Mouse (Mus musculus) left cerebral cortex, postnatal 14 days (tissue): ENCODE results near the gene Angptl6. TPM values are rescaled to one million over a fixed set of nuclear protein-coding genes. Genes with fewer than 3 reads are reported as not detected.
"Not testable (repeated sequence)": the region's sequence is repeated elsewhere in the genome, so short reads cannot be mapped to it uniquely, and the experiment has no call there.

Experiments used
- DNase-seq, 2 experiments: peaks; one replicate each; pipeline ENCODE4 v3.0.0; 2021 to 2022; ENCODE audit warnings: low spot score in 2 of 2, mixed read lengths in 1 of 2
- intact Hi-C: fragments of 180-260 bp; cut with DNase I; formaldehyde crosslinking; loops from one replicate; pipeline ENCODE4 v1.15.1; 2025
- microRNA-seq, 2 experiments: library from miRNA; unstranded; fragments of <30 nt; microRNA quantifications; one replicate each; pipeline ENCODE4 v1.2.0; 2022
- total RNA-seq, 2 experiments: library from RNA; stranded (reverse); gene quantifications; 2 replicates each; pipeline ENCODE4 v1.2.3; 2021

Gene Angptl6
- total RNA-seq, 2 experiments from 2014 or later: 10.3 to 11.1 TPM

- intact Hi-C loops: no loop called here
- no peak for DNase-seq
Measured at GRCm38 (mm10) chr9:20857131-20857530, 22.4 kb downstream of the Angptl6 start.

DNA sequence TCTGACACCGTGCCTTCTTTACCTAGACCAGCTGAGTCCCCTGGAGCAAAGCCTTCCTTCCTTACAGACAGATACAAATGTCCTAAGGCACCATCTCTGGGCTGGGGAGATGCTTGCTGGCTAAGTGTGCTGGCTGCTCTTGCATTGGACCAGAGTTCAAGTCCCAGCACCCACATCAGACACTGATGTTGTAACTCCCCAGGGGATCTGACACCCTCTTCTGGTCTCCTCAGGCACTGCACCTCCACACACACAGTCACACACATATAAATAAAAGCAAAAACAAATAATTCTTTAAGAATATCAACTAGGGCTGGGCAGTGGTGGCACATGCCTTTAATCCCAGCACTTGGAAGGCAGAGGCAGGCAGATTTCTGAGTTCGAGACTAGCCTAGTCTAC, 29.3 kb downstream of the Angptl6 start:
- DNase-seq: no peak
- intact Hi-C loops: no loop called here

GRCm38 (mm10) chr9:20842670-20843069, 36.9 kb downstream of the Angptl6 start:
- intact Hi-C loops: loop anchor here (10.0 kb wide), 1 partner anchor 368 kb away; no protein-coding TSS in a partner anchor
- peak; percentile 34 for DNase-seq

DNA sequence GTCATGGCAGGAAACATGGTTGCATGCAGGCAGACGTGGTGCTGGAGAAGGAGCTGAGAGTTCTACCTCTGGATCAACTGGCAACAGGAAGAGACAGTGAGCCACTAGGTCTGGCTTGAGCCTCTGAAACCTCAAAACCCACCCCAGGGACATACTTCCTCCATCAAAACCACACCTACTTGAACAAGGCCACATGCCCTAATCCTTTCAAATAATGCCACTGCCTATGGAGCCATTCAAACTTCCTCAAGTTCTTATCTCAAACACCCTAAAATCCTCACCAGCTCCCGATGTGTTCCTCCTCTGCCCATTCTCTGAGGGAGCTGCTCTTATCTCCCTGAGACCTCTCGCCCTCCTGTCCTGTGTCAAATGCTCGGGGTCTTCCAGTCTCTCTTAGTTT, 37.3 kb downstream of the Angptl6 start:
- no peak for DNase-seq
- intact Hi-C loops: loop anchor here (10.0 kb wide), 1 partner anchor 367 kb away; no protein-coding TSS in a partner anchor

GRCm38 (mm10) chr9:20838931-20839330, 40.6 kb downstream of the Angptl6 start:
- intact Hi-C loops: no loop called here
- no peak for DNase-seq

- no peak for DNase-seq
- intact Hi-C loops: no loop called here
Measured at GRCm38 (mm10) chr9:20837184-20837947, 42.2 kb downstream of the Angptl6 start.

- intact Hi-C loops, DNase-seq: not testable (repeated sequence)
Measured at GRCm38 (mm10) chr9:20835431-20835954, 44.0 kb downstream of the Angptl6 start.

- intact Hi-C loops: loop anchor here (5.0 kb wide), 1 partner anchor 173 kb away; no protein-coding TSS in a partner anchor
- DNase-seq: no peak
Measured at GRCm38 (mm10) chr9:20834881-20835280, 44.6 kb downstream of the Angptl6 start.

- intact Hi-C loops: loop anchor here (5.0 kb wide), 1 partner anchor 169 kb away; no protein-coding TSS in a partner anchor
Measured at GRCm38 (mm10) chr9:20830901-20831643, 48.5 kb downstream of the Angptl6 start.

GRCm38 (mm10) chr9:20828127-20828526, 51.4 kb downstream of the Angptl6 start:
- intact Hi-C loops: loop anchor here (1.0 kb wide), 1 partner anchor 88 kb away; no protein-coding TSS in a partner anchor
- no peak for DNase-seq

More at GRCm38 (mm10) chr9:20830901-20831643, 48.5 kb downstream of the Angptl6 start:
- DNase-seq: peak; percentile 94 to 97

DNA sequence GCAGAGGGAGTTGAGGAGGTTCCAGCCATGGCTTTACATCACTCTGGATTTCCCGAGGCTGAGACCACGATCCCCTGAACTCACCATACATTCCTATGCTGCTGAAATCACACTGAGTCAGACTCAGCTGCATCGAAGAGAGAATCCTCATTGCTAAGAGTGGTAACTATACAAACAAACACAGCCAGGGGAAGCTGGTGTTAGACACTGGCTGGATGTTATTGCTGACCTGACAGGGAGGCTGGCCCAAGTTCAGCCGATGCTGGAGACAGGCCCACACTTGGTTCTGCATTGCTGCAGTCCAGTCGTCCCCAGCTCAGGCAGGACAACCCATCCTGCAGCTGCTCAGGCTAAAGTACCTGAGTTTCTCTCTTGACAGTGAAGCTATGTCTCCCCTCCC, 53.7 kb downstream of the Angptl6 start:
- intact Hi-C loops: no loop called here
- no peak for DNase-seq

Small RNA genes within 50 kb of the gene (microRNA-seq; reads per million reads assigned to microRNA genes)
- 0.79 to 1.0 reads per million in 2 experiments for gene Mir7081

Other genes with a start within 250 kb of the Angptl6 start
- 100 to 1,000 TPM; 346 to 360 TPM for gene Ubl5, start 236.8 kb downstream of the Angptl6 start, total RNA-seq
- 10 to 100 TPM; 16.8 to 16.9 TPM for gene Fbxl12, start 235.0 kb downstream of the Angptl6 start, total RNA-seq
- gene Pin1, start 227.6 kb downstream of the Angptl6 start, total RNA-seq: 10 to 100 TPM; 46.0 to 46.7 TPM
- gene Olfm2, start 133.4 kb downstream of the Angptl6 start, total RNA-seq: 100 to 1,000 TPM; 205 to 210 TPM
- 1 to 10 TPM; 1.8 to 1.9 TPM for gene Col5a3, start 64.7 kb downstream of the Angptl6 start, total RNA-seq
- gene Rdh8, start 61.2 kb downstream of the Angptl6 start, total RNA-seq: not detected
- 10 to 100 TPM; 54.4 to 57.9 TPM for gene A230050P20Rik, start 11.1 kb downstream of the Angptl6 start, total RNA-seq
- gene Ppan, start 8.4 kb upstream of the Angptl6 start, total RNA-seq: 10 to 100 TPM; 22.8 to 25.7 TPM
- gene Eif3g, start 18.9 kb upstream of the Angptl6 start, total RNA-seq: 100 to 1,000 TPM; 119 to 124 TPM
- 10 to 100 TPM; 39.9 to 43.6 TPM for gene Dnmt1, start 80.2 kb upstream of the Angptl6 start, total RNA-seq
- gene S1pr2, start 97.1 kb upstream of the Angptl6 start, total RNA-seq: 1 to 10 TPM; 1.6 to 1.8 TPM
- gene Mrpl4, start 123.0 kb upstream of the Angptl6 start, total RNA-seq: 10 to 100 TPM; 58.7 to 62.9 TPM
- gene Icam1, start 136.3 kb upstream of the Angptl6 start, total RNA-seq: 1 to 10 TPM; 3.0 to 3.6 TPM
- under 1 TPM in 1 of 2 experiments, not detected in 1; 0.86 TPM for gene Icam4, start 149.6 kb upstream of the Angptl6 start, total RNA-seq
- gene Icam5, start 152.3 kb upstream of the Angptl6 start, total RNA-seq: 100 to 1,000 TPM; 294 to 307 TPM
- 1 to 10 TPM in 1 of 2 experiments, not detected in 1; 1.8 TPM for gene Zglp1, start 187.4 kb upstream of the Angptl6 start, total RNA-seq
- gene Gm49373, start 193.4 kb upstream of the Angptl6 start, total RNA-seq: under 1 TPM; 0.72 to 0.90 TPM
- 10 to 100 TPM; 54.8 to 55.0 TPM for gene Fdx1l, start 193.9 kb upstream of the Angptl6 start, total RNA-seq
- gene Gm38431, start 212.3 kb upstream of the Angptl6 start, total RNA-seq: 1 to 10 TPM; 1.8 to 2.6 TPM
- gene Raver1, start 212.3 kb upstream of the Angptl6 start, total RNA-seq: 10 to 100 TPM; 30.0 to 30.9 TPM